Mouse (Mus musculus) ES-Bruce4 (cell line): Measurements from ENCODE around the gene Mtmr3.

ENCODE experiments used
- CTCF ChIP-seq: IDR thresholded peaks from one replicate; pipeline ENCODE4 v1.8.1; 2011; ENCODE audit warnings: low read depth, low read length
- EP300 ChIP-seq: IDR thresholded peaks from 2 replicates; pipeline ENCODE4 v1.6.1; 2011; ENCODE audit warnings: low read depth, low read length; ENCODE audit not compliant: insufficient read depth
- POLR2A ChIP-seq: IDR thresholded peaks from one replicate; pipeline ENCODE4 v1.8.1; 2011; ENCODE audit warnings: low read length; ENCODE audit not compliant: insufficient read depth

DNA sequence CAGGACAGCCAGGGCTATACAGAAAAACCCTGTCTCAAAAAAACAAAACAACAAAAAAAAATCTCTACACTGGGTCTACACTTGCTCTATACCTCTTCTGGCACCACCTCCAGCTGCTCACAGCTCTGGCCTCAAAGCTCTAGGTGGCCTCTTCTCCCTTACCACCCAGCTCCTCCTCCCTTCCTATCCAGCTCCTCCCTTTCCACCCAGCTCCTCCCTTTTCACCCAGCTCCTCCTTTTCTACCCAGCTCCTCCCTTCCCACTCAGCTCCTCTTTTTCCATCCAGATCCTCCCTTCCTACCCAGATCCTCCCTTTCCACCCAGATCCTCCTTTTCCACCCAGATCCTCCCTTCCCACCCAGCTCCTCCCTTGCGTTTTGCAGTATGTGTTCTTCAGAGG lies 127.2 kb downstream of the Mtmr3 start:
- TF ChIP-seq EP300 (no peak), POLR2A (no peak), CTCF (no peak)
